Mouse (Mus musculus) gastrocnemius, postnatal 4 days (tissue): ENCODE measurements at regions not wholly inside any gene's neighbourhood (a gene's known extent, or its start where the extent isn't known, plus 50 kb on each side); places are given as distances from the start of the nearest gene placed in this dataset.

Experiments used
- DNase-seq, 2 experiments: peaks; one replicate each; pipeline ENCODE4 v3.0.0; 2021 to 2022; ENCODE audit warnings: low spot score in 2 of 2, mixed read lengths in 2 of 2

GRCm38 (mm10) chrX:44228847-44229246, 139.3 kb downstream of the Dcaf12l2 start:
- peak in 1 of 2 experiments; percentile 11 for DNase-seq
